Mouse (Mus musculus) c-Kit-negative CD71-positive TER-119-positive erythroid progenitor cells, embryonic 14.5 days (primary cell): ENCODE data around the gene Snx9.

Source experiments
- DNase-seq: peaks from one replicate; pipeline ENCODE4 v3.0.0-alpha.2; 2013; ENCODE audit warnings: low read depth, low spot score

Gene Snx9

GRCm38 (mm10) chr17:5924238-5924637 lies 83.1 kb downstream of the Snx9 start:
- no peak for DNase-seq

GRCm38 (mm10) chr17:5926710-5927109 lies 85.6 kb downstream of the Snx9 start:
- no peak for DNase-seq

GRCm38 (mm10) chr17:5929031-5929430 lies 87.9 kb downstream of the Snx9 start:
- no peak for DNase-seq

- no peak for DNase-seq
Measured at GRCm38 (mm10) chr17:5932161-5932560, 91.0 kb downstream of the Snx9 start.

- DNase-seq, result peak; percentile 33
Measured at GRCm38 (mm10) chr17:5934554-5935324, 93.6 kb downstream of the Snx9 start.

- no peak for DNase-seq
Measured at GRCm38 (mm10) chr17:5935680-5936079, 94.6 kb downstream of the Snx9 start.

- DNase-seq, result no peak
Measured at GRCm38 (mm10) chr17:5936276-5936675, 95.1 kb downstream of the Snx9 start.

- DNase-seq, result no peak
Measured at GRCm38 (mm10) chr17:5937441-5937840, 96.3 kb downstream of the Snx9 start.

- no peak for DNase-seq
Measured at GRCm38 (mm10) chr17:5939871-5940270, 98.7 kb downstream of the Snx9 start.

- DNase-seq, result no peak
Measured at GRCm38 (mm10) chr17:5940792-5941191, 99.7 kb downstream of the Snx9 start.

- DNase-seq, result no peak
Measured at GRCm38 (mm10) chr17:5941230-5942043, 100.3 kb downstream of the Snx9 start, which contains the start of gene Synj2. TSS of gene Synj2 (plus strand) at chr17:5941280.

GRCm38 (mm10) chr17:5942156-5942555 lies 101.0 kb downstream of the Snx9 start:
- no peak for DNase-seq

GRCm38 (mm10) chr17:5943053-5943452 lies 101.9 kb downstream of the Snx9 start:
- DNase-seq, result no peak

GRCm38 (mm10) chr17:5947039-5947438 lies 105.9 kb downstream of the Snx9 start:
- DNase-seq, result no peak

GRCm38 (mm10) chr17:5952455-5952854 lies 111.3 kb downstream of the Snx9 start:
- no peak for DNase-seq

GRCm38 (mm10) chr17:5956350-5957000 lies 115.3 kb downstream of the Snx9 start:
- DNase-seq, result no peak

GRCm38 (mm10) chr17:5957097-5957496 lies 116.0 kb downstream of the Snx9 start:
- DNase-seq, result no peak

GRCm38 (mm10) chr17:5958229-5958628 lies 117.1 kb downstream of the Snx9 start:
- no peak for DNase-seq

- no peak for DNase-seq
Measured at GRCm38 (mm10) chr17:5958636-5959035, 117.5 kb downstream of the Snx9 start.

GRCm38 (mm10) chr17:5959096-5959495 lies 118.0 kb downstream of the Snx9 start:
- no peak for DNase-seq

- no peak for DNase-seq
Measured at GRCm38 (mm10) chr17:5959802-5960201, 118.7 kb downstream of the Snx9 start.

GRCm38 (mm10) chr17:5963766-5964165 lies 122.6 kb downstream of the Snx9 start:
- no peak for DNase-seq
